Mouse (Mus musculus) liver, embryonic 14.5 days (tissue): ENCODE data around the gene Mcoln3. TPM values are rescaled to one million over a fixed set of nuclear protein-coding genes. Genes with fewer than 3 reads are reported as not detected.
A peak's percentile ranks its signal among the peaks of the same experiment; 100 is the strongest.

ENCODE experiments used
- ATAC-seq: fragments of 200-750 bp; cut with Nextera tagmentation; 2 replicates; pipeline ENCODE4 v1.8.0; 2017; ENCODE audit warnings: moderate number of reproducible peaks, mild to moderate bottlenecking, moderate library complexity; ENCODE audit not compliant: insufficient read depth
- DNase-seq, 3 experiments: peaks; one replicate each; pipeline ENCODE4 v3.0.0-alpha.2; 2012 to 2013; ENCODE audit warnings: low read depth in 3 of 3, low spot score in 3 of 3
- H3K27ac ChIP-seq: fragments of 300-500 bp; sonication (generic); 2 replicates; pipeline ENCODE4 v1.5.1; 2014; ENCODE audit warnings: moderate library complexity, mild to moderate bottlenecking, control low read depth, inconsistent platforms
- H3K27me3 ChIP-seq: fragments of 300-500 bp; sonication (generic); 2 replicates; pipeline ENCODE4 v1.6.1; 2014; ENCODE audit warnings: mild to moderate bottlenecking, low read length, moderate library complexity; ENCODE audit not compliant: control insufficient read depth, insufficient read depth
- H3K36me3 ChIP-seq: fragments of 300-500 bp; sonication (generic); replicated peaks from 2 replicates; pipeline ENCODE4 v1.6.1; 2014; ENCODE audit warnings: low read depth; ENCODE audit not compliant: control insufficient read depth, insufficient read depth
- H3K4me1 ChIP-seq, 2 experiments: fragments of 200-500 bp in 1 of 2; fragments of 300-500 bp in 1 of 2; sonication (generic) in 1 of 2; replicated peaks; 2 replicates each; pipeline ENCODE4 v1.6.1; 2012 to 2014; ENCODE audit warnings: antibody characterized with exemption in 1 of 2, inconsistent platforms in 1 of 2, low read length in 1 of 2; ENCODE audit not compliant: control insufficient read depth in 2 of 2, insufficient read depth in 2 of 2
- H3K4me2 ChIP-seq: fragments of 300-500 bp; sonication (generic); 2 replicates; pipeline ENCODE4 v1.6.1; 2014; ENCODE audit warnings: low read depth, mild to moderate bottlenecking, control low read depth, moderate library complexity
- H3K4me3 ChIP-seq, 2 experiments: fragments of 200-500 bp in 1 of 2; fragments of 300-500 bp in 1 of 2; sonication (generic) in 1 of 2; 2 replicates each; pipeline ENCODE4 v1.5.1; 2012 to 2014; ENCODE audit warnings: low read depth in 2 of 2, low read length in 2 of 2, mild to moderate bottlenecking in 2 of 2, control low read depth in 1 of 2, inconsistent platforms in 1 of 2, moderate library complexity in 1 of 2; ENCODE audit not compliant: insufficient read depth in 1 of 2
- H3K9ac ChIP-seq: fragments of 300-500 bp; sonication (generic); replicated peaks from 2 replicates; pipeline ENCODE4 v1.6.1; 2014; ENCODE audit warnings: mild to moderate bottlenecking, control low read depth, moderate library complexity
- H3K9me3 ChIP-seq: fragments of 300-500 bp; sonication (generic); 2 replicates; pipeline ENCODE4 v1.6.1; 2016; ENCODE audit warnings: low read length, mixed read lengths; ENCODE audit not compliant: control insufficient read depth
- CTCF ChIP-seq: IDR thresholded peaks from 2 replicates; pipeline ENCODE4 v1.5.1; 2016; ENCODE audit warnings: antibody characterized with exemption, low read depth, control low read depth
- EP300 ChIP-seq: IDR thresholded peaks from 2 replicates; pipeline ENCODE4 v1.6.1; 2016; ENCODE audit warnings: antibody characterized with exemption, low read depth
- WGBS: fragments of 180-500 bp; shearing (Covaris S2); extraction: QIAGEN DNeasy Blood & Tissue Kit; methylation state at CpG from one replicate; pipeline ENCODE4 v1.1.7; 2014; ENCODE audit not compliant: insufficient replicate concordance; 5-methylcytosine and 5-hydroxymethylcytosine counted together
- polyA plus RNA-seq, 2 experiments: library from polyadenylated mRNA; depleted of rRNA in 1 of 2; stranded (reverse) in 1 of 2; unstranded in 1 of 2; fragments of >200 nt; fragmentation: Nextera tagmentation in 1 of 2; extraction: Ambion mirVana in 1 of 2; gene quantifications; 2 replicates each; pipeline versions ENCODE4 v1.2.1 to v1.2.3; 2012 to 2014

Mcoln3 gene
- polyA plus RNA-seq, 2 experiments: 0.11 to 0.25 TPM

GRCm38 (mm10) chr3:146189933-146190332 is 72.7 kb downstream of the Mcoln3 start:
- H3K4me2 ChIP-seq: no peak overlapping the region
- no peaks in the 10 kb centered on the region for H3K36me3 ChIP-seq
- no peak for ATAC-seq
- H3K9ac ChIP-seq: no peak overlapping the region
- no peak overlapping the region for H3K4me3 ChIP-seq
- H3K9me3 ChIP-seq: no peaks in the 10 kb centered on the region
- H3K27me3 ChIP-seq: no peaks in the 10 kb centered on the region
- TF ChIP-seq CTCF: peak; percentile 39
- no peak for TF ChIP-seq EP300
- H3K4me1 ChIP-seq: no peaks in the 10 kb centered on the region
- DNase-seq: no peak
- WGBS: 51% methylated on average over 10 of the region's 10 CpGs
- no peak overlapping the region for H3K27ac ChIP-seq

Other genes starting within 250 kb of the Mcoln3 start
- gene Bcl10, start 194.6 kb upstream of the Mcoln3 start, polyA plus RNA-seq (2012; rRNA removed): 5.8 and 7.4 TPM in 2 replicates
- 16.5 and 18.5 TPM in 2 replicates for gene Bcl10, start 194.6 kb upstream of the Mcoln3 start, polyA plus RNA-seq (2014; fragmentation: Nextera tagmentation; extraction: Ambion mirVana)
- gene 2410004B18Rik, start 179.4 kb upstream of the Mcoln3 start, polyA plus RNA-seq (2012; rRNA removed): 6.2 and 7.8 TPM in 2 replicates
- gene 2410004B18Rik, start 179.4 kb upstream of the Mcoln3 start, polyA plus RNA-seq (2014; fragmentation: Nextera tagmentation; extraction: Ambion mirVana): 14.4 and 17.4 TPM in 2 replicates
- gene Syde2, start 129.6 kb upstream of the Mcoln3 start, polyA plus RNA-seq (2012; rRNA removed): 0.53 and 0.79 TPM in 2 replicates
- gene Syde2, start 129.6 kb upstream of the Mcoln3 start, polyA plus RNA-seq (2014; fragmentation: Nextera tagmentation; extraction: Ambion mirVana): 0.68 and 0.69 TPM in 2 replicates
- 0.04 TPM in 1 of 2 replicates, not detected in the other for gene Wdr63, start 9.3 kb upstream of the Mcoln3 start, polyA plus RNA-seq (2012; rRNA removed)
- 0.15 and 0.32 TPM in 2 replicates for gene Wdr63, start 9.3 kb upstream of the Mcoln3 start, polyA plus RNA-seq (2014; fragmentation: Nextera tagmentation; extraction: Ambion mirVana)
- 4.6 and 5.9 TPM in 2 replicates for gene Mcoln2, start 32.4 kb downstream of the Mcoln3 start, polyA plus RNA-seq (2012; rRNA removed)
- gene Mcoln2, start 32.4 kb downstream of the Mcoln3 start, polyA plus RNA-seq (2014; fragmentation: Nextera tagmentation; extraction: Ambion mirVana): 5.5 and 6.5 TPM in 2 replicates
- 0.02 TPM in 1 of 2 replicates, not detected in the other for gene Lpar3, start 103.5 kb downstream of the Mcoln3 start, polyA plus RNA-seq (2012; rRNA removed)
- gene Lpar3, start 103.5 kb downstream of the Mcoln3 start, polyA plus RNA-seq (2014; fragmentation: Nextera tagmentation; extraction: Ambion mirVana): 0.06 TPM in 1 of 2 replicates, not detected in the other